Mouse (Mus musculus): ENCODE measurements around the gene Cks1b. TPM values are rescaled to one million over a fixed set of nuclear protein-coding genes. Genes with fewer than 3 reads are reported as not detected.
A peak's percentile ranks its signal among the peaks of the same experiment; 100 is the strongest.

Gene Cks1b
- total and polyA plus RNA-seq, 3 experiments, result 173 to 270 (median 268) TPM

DNA sequence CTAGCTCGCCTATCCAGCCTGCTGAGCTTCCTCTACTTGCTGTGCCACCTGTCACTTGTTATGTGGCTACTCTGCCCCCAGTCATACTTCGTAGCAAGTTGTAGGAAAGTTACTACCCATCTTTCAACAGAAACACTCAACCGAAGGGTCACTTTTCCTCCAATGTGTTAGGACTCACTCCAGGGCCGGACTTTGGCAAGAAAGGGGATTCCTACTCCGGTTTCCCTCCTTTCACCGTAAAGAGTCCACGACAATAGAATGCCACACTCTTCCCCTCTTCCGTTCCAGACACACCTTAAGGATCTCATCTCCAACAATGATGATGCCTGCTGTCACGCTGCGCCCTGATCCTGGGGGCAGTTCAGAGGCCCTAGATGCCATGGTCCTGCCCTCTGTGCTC, 7.3 kb downstream of the Cks1b start:
- no peak overlapping the region for H3K27ac ChIP-seq (ENCODE audit: insufficient read depth, low read depth)
- peak overlapping the region; percentile 25 for H3K4me2 ChIP-seq (ENCODE audit: insufficient read depth, low read depth, poor library complexity, severe bottlenecking)
- peaks cover 9% of the 10 kb centered on the region for H3K79me2 ChIP-seq (replicated peaks; ENCODE audit: control insufficient read depth, extremely low read depth, insufficient read depth, poor library complexity, severe bottlenecking)
- no peak for DNase-seq (ENCODE audit: extremely low read depth)
- peaks cover 43 to 60% of the 10 kb centered on the region in 2 experiments for H3K36me3 ChIP-seq (replicated peaks in 1 of 2; ENCODE audit: control insufficient read depth in 1 of 2, insufficient read depth in 1 of 2, low read length in 1 of 2)
- in situ Hi-C loops (cut with MboI; ENCODE audit: low pct_ligation_motif_present, low pct_unique_long_range_greater_than_20kb, low sequenced_read_pairs), result no loop called here
- peak overlapping the region; percentile 64 for H3K9ac ChIP-seq (ENCODE audit: insufficient read depth, low read depth)
- TF ChIP-seq NELFE (IDR thresholded peaks at IDR 0.05; ENCODE audit: low read depth, low read length), result no peak
- TF ChIP-seq ELF1 (IDR thresholded peaks at IDR 0.05; ENCODE audit: low read depth, low read length), result no peak
- no peak for TF ChIP-seq HCFC1 (IDR thresholded peaks at IDR 0.05; ENCODE audit: low read depth, low read length)
- no peak for TF ChIP-seq USF2 (conservative IDR thresholded peaks at IDR 0.05; ENCODE audit: low read depth, low read length)
- TF ChIP-seq KAT2A (IDR thresholded peaks at IDR 0.05; ENCODE audit: insufficient replicate concordance, low read length), result no peak
- TF ChIP-seq RAD21 (IDR thresholded peaks at IDR 0.05; ENCODE audit: low read depth, low read length), result no peak
- TF ChIP-seq PAX5 (IDR thresholded peaks at IDR 0.05; ENCODE audit: low read length), result no peak
- no peak for TF ChIP-seq CHD1 (IDR thresholded peaks at IDR 0.05; ENCODE audit: low read depth, low read length)
- no peak for TF ChIP-seq BHLHE40 (IDR thresholded peaks at IDR 0.05; ENCODE audit: low read depth, low read length)
- TF ChIP-seq UBTF (IDR thresholded peaks at IDR 0.05; ENCODE audit: low read depth, low read length), result no peak
- TF ChIP-seq MAX (IDR thresholded peaks at IDR 0.05; ENCODE audit: low read length), result no peak
- no peaks in the 10 kb centered on the region for H3K27me3 ChIP-seq (replicated peaks)
- peaks cover 3 to 51% of the 10 kb centered on the region in 2 experiments for H3K4me1 ChIP-seq (ENCODE audit: control insufficient read depth in 1 of 2, insufficient read depth in 2 of 2)
- peak overlapping the region; percentile 61 to 96 (median 64) for H3K4me3 ChIP-seq (replicated peaks in 1 of 3; ENCODE audit: low read depth in 2 of 3, low read length in 2 of 3, poor library complexity in 1 of 3)
- peaks cover 7% of the 10 kb centered on the region for H3K9me3 ChIP-seq (replicated peaks; ENCODE audit: low read length)
- dilution Hi-C loops (cut with MboI; ENCODE audit: extremely low pct_ligation_motif_present, extremely low pct_unique_long_range_greater_than_20kb, low sequenced_read_pairs), result no loop called here

DNA sequence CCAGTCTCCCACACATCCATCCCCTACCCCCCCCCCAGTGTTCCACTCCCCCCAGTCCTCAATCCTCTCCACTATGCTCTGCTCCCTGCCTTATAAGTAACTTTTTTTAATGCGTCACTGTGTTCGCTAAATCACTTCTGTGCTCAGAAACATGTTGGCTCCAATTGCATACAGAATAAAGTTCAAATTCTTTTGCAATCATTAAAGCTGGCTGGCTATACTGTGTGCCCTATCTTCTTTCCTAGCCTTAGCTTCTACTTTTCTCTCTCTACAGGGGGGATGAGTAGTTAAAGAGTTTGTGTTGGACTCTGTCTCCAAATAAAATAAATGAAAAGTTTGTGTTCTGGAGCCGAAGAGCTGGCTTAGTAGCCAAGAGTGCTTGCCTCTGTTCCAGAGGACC, 8.5 kb downstream of the Cks1b start:
- H3K4me3 ChIP-seq (replicated peaks in 1 of 3; ENCODE audit: low read depth in 2 of 3, low read length in 2 of 3, poor library complexity in 1 of 3), result no peak overlapping the region
- peaks cover under 1% of the 10 kb centered on the region for H3K9me3 ChIP-seq (replicated peaks; ENCODE audit: low read length)
- H3K36me3 ChIP-seq (replicated peaks in 1 of 2; ENCODE audit: control insufficient read depth in 1 of 2, insufficient read depth in 1 of 2, low read length in 1 of 2), result peaks cover 38 to 61% of the 10 kb centered on the region in 2 experiments
- H3K4me2 ChIP-seq (ENCODE audit: insufficient read depth, low read depth, poor library complexity, severe bottlenecking), result 0 out of 2 replicates have a peak overlapping the region, but pooled peaks have one; percentile 1
- H3K27me3 ChIP-seq (replicated peaks), result no peaks in the 10 kb centered on the region
- no peak for DNase-seq (ENCODE audit: extremely low read depth)
- 0 out of 2 replicates have a peak, but pooled peaks cover 6% of the 10 kb centered on the region for H3K79me2 ChIP-seq (replicated peaks; ENCODE audit: control insufficient read depth, extremely low read depth, insufficient read depth, poor library complexity, severe bottlenecking)
- H3K4me1 ChIP-seq (ENCODE audit: control insufficient read depth in 1 of 2, insufficient read depth in 2 of 2), result peaks cover 3 to 62% of the 10 kb centered on the region in 2 experiments
- in situ Hi-C loops (cut with MboI; ENCODE audit: low pct_ligation_motif_present, low pct_unique_long_range_greater_than_20kb, low sequenced_read_pairs), result no loop called here
- H3K27ac ChIP-seq (ENCODE audit: insufficient read depth, low read depth), result no peak overlapping the region
- TF ChIP-seq NELFE (IDR thresholded peaks at IDR 0.05; ENCODE audit: low read depth, low read length) (no peak), HCFC1 (IDR thresholded peaks at IDR 0.05; ENCODE audit: low read depth, low read length) (no peak), BHLHE40 (IDR thresholded peaks at IDR 0.05; ENCODE audit: low read depth, low read length) (no peak), POLR2A (IDR thresholded peaks at IDR 0.05; ENCODE audit: low read depth, low read length) (no peak), SIN3A (IDR thresholded peaks at IDR 0.05; ENCODE audit: low read length) (no peak), PAX5 (IDR thresholded peaks at IDR 0.05; ENCODE audit: low read length) (no peak), ETS1 (conservative IDR thresholded peaks at IDR 0.05; ENCODE audit: low read depth, low read length) (no peak), KAT2A (IDR thresholded peaks at IDR 0.05; ENCODE audit: insufficient replicate concordance, low read length) (no peak), MXI1 (IDR thresholded peaks at IDR 0.05; ENCODE audit: low read depth, low read length) (no peak), ZC3H11A (IDR thresholded peaks at IDR 0.05; ENCODE audit: low read depth, low read length) (no peak), USF1 (IDR thresholded peaks at IDR 0.05; ENCODE audit: low read depth, low read length) (no peak), TBP (conservative IDR thresholded peaks at IDR 0.05; ENCODE audit: low read depth, low read length) (no peak), ZKSCAN1 (IDR thresholded peaks at IDR 0.05; ENCODE audit: borderline replicate concordance, low read depth, low read length) (no peak)
- H3K9ac ChIP-seq (ENCODE audit: insufficient read depth, low read depth), result no peak overlapping the region
- dilution Hi-C loops (cut with MboI; ENCODE audit: extremely low pct_ligation_motif_present, extremely low pct_unique_long_range_greater_than_20kb, low sequenced_read_pairs), result no loop called here

Measured in CH12.LX (cell line).